Mouse (Mus musculus): Measurements from ENCODE around the gene Srcap.

Srcap gene

GRCm38 (mm10) chr7:127572895-127573471 is 61.2 kb downstream of the Srcap start, which contains the start of gene Phkg2:
Phkg2 (plus strand) TSS chr7:127573340.
- DNase-seq (ENCODE audit: low read depth in 1 of 2, low spot score in 2 of 2), result peak; percentile 82 to 85

GRCm38 (mm10) chr7:127573503-127574008 is 61.8 kb downstream of the Srcap start:
- no peak for DNase-seq (ENCODE audit: low read depth in 1 of 2, low spot score in 2 of 2)

- DNase-seq (ENCODE audit: low read depth in 1 of 2, low spot score in 2 of 2), result no peak
Measured at GRCm38 (mm10) chr7:127574115-127574514, 62.3 kb downstream of the Srcap start.

GRCm38 (mm10) chr7:127583260-127583659 is 71.5 kb downstream of the Srcap start:
- no peak for DNase-seq (ENCODE audit: low read depth in 1 of 2, low spot score in 2 of 2)

GRCm38 (mm10) chr7:127585031-127585430 is 73.2 kb downstream of the Srcap start:
- DNase-seq (ENCODE audit: low read depth in 1 of 2, low spot score in 2 of 2), result no peak

DNA sequence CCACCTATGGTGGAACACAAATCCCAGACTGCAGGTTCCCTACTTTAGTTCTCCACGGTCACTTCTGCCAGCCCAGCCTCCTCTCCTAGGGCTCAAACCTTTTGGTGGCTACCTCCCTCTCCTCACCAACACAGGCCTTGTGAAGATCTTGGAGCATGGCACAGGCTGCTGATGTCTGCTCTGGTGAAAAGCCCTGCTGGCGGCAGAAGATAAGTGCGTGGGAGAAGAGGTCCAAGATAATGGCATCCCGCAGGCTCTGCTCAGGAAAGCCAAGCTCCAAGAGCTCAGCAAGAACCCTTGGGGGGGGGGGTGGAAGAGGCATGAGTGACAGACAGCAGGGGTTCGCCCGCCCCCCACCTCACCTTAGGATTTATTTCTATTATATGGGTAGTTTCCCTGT is 74.4 kb downstream of the Srcap start:
- no peak for DNase-seq (ENCODE audit: low read depth in 1 of 2, low spot score in 2 of 2)

- DNase-seq (ENCODE audit: low read depth in 1 of 2, low spot score in 2 of 2), result no peak
Measured at GRCm38 (mm10) chr7:127587196-127587595, 75.4 kb downstream of the Srcap start.

DNA sequence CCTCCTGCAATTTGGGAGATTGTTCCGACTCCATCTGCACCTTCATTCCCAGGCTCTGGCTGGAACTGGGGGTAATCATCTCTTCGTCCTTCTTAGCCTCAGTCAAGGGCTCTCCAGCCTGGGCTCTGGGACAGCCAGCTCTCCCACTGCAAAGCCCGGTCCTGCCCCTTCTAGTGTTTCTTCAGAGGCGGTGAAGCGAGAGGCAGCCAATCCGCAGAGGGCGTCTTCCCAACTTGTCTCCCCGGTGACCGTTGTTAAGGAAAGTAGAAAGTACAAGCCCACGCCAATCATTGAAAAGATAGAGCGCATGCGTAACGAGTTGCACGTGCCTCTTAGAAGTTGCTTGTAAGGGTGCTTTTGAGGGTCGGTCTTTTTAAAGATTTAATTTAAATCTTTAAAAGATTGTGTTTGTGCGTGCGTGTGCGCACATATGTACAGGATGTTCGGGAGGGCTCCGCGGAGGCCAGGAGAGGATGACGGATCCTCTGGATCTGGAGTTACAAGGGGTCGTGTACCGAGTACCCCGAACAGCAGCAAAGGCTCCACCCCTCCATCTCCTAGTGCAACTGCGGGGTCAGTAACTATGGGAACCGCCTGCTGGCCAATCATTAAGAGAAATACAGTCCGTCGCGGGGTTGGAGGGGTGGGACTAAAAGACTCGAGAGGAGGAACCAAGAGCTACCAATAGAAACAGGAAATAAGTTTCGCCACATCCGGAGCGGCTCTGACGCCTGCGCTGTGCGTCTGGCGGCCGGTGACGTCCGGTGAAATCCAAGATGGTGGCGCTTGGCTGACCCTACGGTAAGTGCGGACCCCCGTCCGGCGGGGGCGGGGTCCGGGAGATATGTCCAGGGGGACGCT is 76.5 kb downstream of the Srcap start, which contains the start of the genes Ccdc189 and Rnf40:
Gene Ccdc189, minus strand, starts transcription at position 585 of the 861 bp plus-strand sequence.
Gene Rnf40, plus strand, starts transcription at position 757 of the 861 bp plus-strand sequence.
- peak; percentile 90 to 93 for DNase-seq (ENCODE audit: low read depth in 1 of 2, low spot score in 2 of 2)

GRCm38 (mm10) chr7:127588901-127589300 is 77.1 kb downstream of the Srcap start:
- no peak for DNase-seq (ENCODE audit: low read depth in 1 of 2, low spot score in 2 of 2)

DNA sequence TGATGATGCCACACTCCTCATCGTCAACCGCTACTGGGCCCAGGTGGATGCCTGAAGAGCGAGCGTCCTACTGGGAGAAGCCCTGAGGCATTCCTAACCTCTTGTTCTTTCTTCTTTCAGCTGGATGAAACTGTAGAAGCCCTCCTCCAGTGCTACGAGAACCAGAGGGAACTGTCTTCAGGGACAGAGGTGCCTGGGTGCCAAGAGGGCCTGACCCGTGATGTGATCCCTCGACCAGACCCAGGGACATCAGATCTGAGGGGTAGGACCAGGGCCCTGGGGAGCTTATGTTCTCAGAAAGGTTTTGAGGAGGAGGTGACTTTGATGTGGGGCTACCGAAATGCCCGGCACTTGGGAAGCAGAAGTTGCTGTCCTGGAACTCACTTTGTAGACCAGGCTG is 77.9 kb downstream of the Srcap start:
- DNase-seq (ENCODE audit: low read depth in 1 of 2, low spot score in 2 of 2), result no peak

GRCm38 (mm10) chr7:127591108-127591507 is 79.3 kb downstream of the Srcap start:
- DNase-seq (ENCODE audit: low read depth in 1 of 2, low spot score in 2 of 2), result no peak

- no peak for DNase-seq (ENCODE audit: low read depth in 1 of 2, low spot score in 2 of 2)
Measured at GRCm38 (mm10) chr7:127592575-127592974, 80.8 kb downstream of the Srcap start.

- no peak for DNase-seq (ENCODE audit: low read depth in 1 of 2, low spot score in 2 of 2)
Measured at GRCm38 (mm10) chr7:127596747-127597146, 85.0 kb downstream of the Srcap start.

DNA sequence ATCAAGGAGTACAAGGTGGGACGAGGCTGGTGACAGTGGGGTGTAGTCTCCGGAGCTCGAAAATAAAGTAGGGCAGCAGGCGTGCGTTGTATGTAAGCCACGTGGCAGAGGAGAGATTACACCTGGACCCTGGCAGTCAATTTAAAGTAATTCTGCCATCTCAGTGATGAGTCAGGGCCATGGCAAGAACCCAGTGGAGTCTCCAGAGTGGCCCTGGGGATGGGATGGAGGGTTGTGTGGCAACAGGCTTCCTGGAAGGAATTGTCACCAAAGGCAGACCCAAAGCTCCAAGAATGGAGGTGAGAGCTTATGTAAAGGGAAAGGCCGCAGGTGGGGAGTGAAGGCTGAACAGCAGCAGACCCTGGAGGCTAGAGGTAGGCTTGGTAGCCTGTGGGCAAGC is 88.8 kb downstream of the Srcap start:
- DNase-seq (ENCODE audit: low read depth in 1 of 2, low spot score in 2 of 2), result no peak

DNA sequence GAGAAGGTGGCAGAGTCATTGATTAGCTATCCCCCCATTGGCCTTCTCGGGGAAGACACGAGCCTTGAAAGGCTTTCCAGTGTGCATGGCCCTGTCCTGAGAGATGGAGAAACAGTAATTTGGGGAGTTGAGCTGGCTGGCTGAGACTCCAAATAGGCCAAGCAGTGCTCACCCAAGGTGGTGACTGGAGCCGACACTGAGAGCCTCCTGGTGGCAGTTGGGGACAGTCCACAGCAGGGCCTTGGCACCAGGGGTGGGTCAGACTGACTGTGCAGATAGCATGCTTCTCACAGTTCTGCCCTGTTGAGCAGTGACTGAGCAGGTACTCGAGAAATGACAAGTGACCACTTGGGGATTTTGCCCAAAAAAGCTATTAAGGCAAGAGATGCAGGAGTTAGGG is 90.0 kb downstream of the Srcap start:
- DNase-seq (ENCODE audit: low read depth in 1 of 2, low spot score in 2 of 2), result no peak

- DNase-seq (ENCODE audit: low read depth in 1 of 2, low spot score in 2 of 2), result no peak
Measured at GRCm38 (mm10) chr7:127602903-127603302, 91.1 kb downstream of the Srcap start.

GRCm38 (mm10) chr7:127604256-127604655 is 92.5 kb downstream of the Srcap start:
- no peak for DNase-seq (ENCODE audit: low read depth in 1 of 2, low spot score in 2 of 2)

- DNase-seq (ENCODE audit: low read depth in 1 of 2, low spot score in 2 of 2), result no peak
Measured at GRCm38 (mm10) chr7:127607150-127607549, 95.4 kb downstream of the Srcap start.

All from monocyte, adult 2 months (primary cell).